Mouse (Mus musculus) testis, adult 2 months (tissue): ENCODE results near the gene Tbx3. TPM values are rescaled to one million over a fixed set of nuclear protein-coding genes. Genes with fewer than 3 reads are reported as not detected.

ENCODE experiments used
- H3K27ac ChIP-seq: fragments of 200-500 bp; 2 replicates; pipeline ENCODE4 v1.5.1; 2012; ENCODE audit warnings: low read depth, low read length; ENCODE audit not compliant: control insufficient read depth, insufficient read depth
- H3K27me3 ChIP-seq: fragments of 200-500 bp; 2 replicates; pipeline ENCODE4 v1.6.1; 2012; ENCODE audit warnings: mild to moderate bottlenecking, low read length, moderate library complexity; ENCODE audit not compliant: control insufficient read depth, insufficient read depth
- H3K36me3 ChIP-seq: fragments of 200-500 bp; 2 replicates; pipeline ENCODE4 v1.6.1; 2012; ENCODE audit warnings: mild to moderate bottlenecking, low read length; ENCODE audit not compliant: control insufficient read depth, insufficient read depth
- H3K4me1 ChIP-seq: fragments of 200-500 bp; 2 replicates; pipeline ENCODE4 v1.6.1; 2012; ENCODE audit warnings: low read length; ENCODE audit not compliant: control insufficient read depth, insufficient read depth
- H3K4me3 ChIP-seq: fragments of 200-500 bp; 2 replicates; pipeline ENCODE4 v1.5.1; 2012; ENCODE audit warnings: low read depth, mild to moderate bottlenecking, low read length, moderate library complexity, mixed read lengths; ENCODE audit not compliant: control insufficient read depth
- CTCF ChIP-seq: fragments of 200-500 bp; IDR thresholded peaks from 2 replicates; pipeline ENCODE4 v1.5.1; 2012; ENCODE audit warnings: low read depth, mild to moderate bottlenecking, inconsistent platforms, low read length, moderate library complexity; ENCODE audit not compliant: control insufficient read depth, insufficient read depth, insufficient replicate concordance
- POLR2A ChIP-seq: fragments of 200-500 bp; IDR thresholded peaks from 2 replicates; pipeline ENCODE4 v1.6.1; 2012; ENCODE audit warnings: low read depth, mild to moderate bottlenecking, inconsistent platforms, low read length, moderate library complexity; ENCODE audit not compliant: control insufficient read depth
- polyA plus RNA-seq: library from polyadenylated mRNA; depleted of rRNA; stranded (reverse); fragments of >200 nt; gene quantifications from 2 replicates; pipeline ENCODE4 v1.2.3, GENCODE M21; 2012

Tbx3 gene
- polyA plus RNA-seq, 1 experiment, result 0.52 TPM

DNA sequence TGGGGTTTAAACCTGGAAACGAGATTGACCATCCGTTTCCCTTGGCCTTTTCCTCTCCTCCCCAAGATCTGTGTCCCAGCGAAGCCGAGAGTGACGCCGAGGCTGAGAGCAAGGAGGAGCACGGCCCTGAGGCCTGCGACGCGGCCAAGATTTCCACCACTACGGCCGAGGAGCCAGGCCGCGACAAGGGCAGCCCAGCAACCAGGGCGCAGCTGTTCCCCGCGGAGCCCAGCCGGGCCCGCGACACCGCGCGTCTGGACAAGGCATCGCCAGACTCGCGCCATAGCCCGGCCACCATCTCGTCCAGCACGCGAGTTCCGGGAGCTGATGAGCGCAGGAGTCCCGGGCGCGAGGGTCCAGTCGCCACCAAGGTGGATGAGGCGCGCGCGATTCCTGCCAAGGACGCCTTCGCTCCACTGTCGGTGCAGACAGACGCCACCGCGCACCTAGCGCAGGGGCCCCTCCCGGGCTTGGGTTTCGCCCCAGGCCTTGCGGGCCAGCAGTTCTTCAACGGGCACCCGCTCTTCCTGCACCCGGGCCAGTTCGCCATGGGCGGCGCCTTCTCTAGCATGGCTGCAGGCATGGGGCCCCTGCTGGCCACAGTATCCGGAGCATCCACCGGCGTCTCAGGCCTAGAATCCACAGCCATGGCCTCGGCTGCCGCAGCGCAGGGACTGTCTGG is 10.0 kb downstream of the Tbx3 start:
- TF ChIP-seq POLR2A (no peak), CTCF (no peak)
- H3K36me3 ChIP-seq, result no peaks in the 10 kb centered on the region
- peaks cover 7% of the 10 kb centered on the region for H3K4me1 ChIP-seq

DNA sequence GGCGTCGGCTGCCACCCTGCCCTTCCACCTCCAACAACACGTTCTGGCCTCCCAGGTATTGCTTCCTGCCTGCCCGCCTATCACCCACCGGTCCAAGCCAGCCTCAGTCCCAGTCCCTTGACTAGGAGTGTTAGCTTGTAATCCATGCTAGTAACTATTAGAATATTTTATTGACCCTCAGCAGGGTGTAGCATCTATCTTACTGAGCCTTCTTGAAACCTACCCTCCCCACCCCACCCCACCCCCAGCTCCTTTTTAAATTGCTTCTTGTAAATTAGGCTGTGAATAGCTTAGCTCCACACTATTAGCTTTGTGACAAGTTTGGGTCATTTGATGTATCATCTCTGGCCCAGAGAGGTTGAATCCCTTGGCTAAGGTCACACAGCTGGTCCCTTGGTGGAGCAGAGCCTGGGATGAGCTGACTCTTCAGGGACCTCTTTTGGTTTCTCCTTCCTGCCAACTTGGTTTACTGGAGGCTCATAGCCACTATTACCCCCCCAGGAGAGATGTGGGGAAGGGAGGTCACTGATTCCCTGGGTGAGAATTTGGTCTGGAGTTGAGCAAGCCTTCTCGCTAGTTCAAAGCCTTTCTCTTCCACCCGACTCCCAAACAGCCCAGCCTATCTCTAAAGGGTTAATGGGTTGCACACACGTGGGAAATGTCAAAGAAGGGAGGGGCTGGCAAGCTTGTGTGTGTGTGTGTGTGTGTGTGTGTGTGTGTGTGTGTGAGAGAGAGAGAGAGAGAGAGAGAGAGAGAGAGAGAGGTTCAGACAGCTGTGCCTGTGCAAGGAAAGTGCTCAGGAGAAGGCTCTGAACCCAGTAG is 10.8 kb downstream of the Tbx3 start:
- Histone ChIP-seq H3K4me3 (no peak overlapping the region), H3K4me1 (peaks cover 7% of the 10 kb centered on the region), H3K27ac (no peak overlapping the region), H3K27me3 (peaks cover 3% of the 10 kb centered on the region), H3K36me3 (no peaks in the 10 kb centered on the region)
- no peak for TF ChIP-seq POLR2A
- TF ChIP-seq CTCF, result no peak

More for the DNA sequence above, 10.0 kb downstream of the Tbx3 start:
- Histone ChIP-seq H3K27ac (no peak overlapping the region), H3K27me3 (peaks cover 3% of the 10 kb centered on the region), H3K4me3 (peak overlapping the region; percentile 24)

DNA sequence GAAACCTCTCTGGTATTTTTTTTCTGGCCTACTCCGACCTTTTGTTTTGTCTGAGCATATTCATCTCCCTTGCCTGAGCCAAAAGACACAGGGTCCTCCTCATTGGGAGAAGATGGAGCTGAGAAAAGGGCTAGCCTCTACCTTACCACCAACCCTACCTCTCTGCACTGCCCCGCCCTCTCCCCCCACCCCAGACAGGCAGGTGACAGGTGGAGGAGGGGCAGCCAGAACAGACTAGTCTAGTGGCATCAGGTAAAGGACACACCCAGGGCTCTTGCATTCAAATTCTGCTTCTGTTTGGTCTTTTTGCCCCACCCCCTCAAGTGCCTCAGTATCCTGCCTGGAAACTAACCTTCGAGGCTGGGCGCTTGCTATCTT is 11.4 kb downstream of the Tbx3 start:
- Histone ChIP-seq H3K4me3 (no peak overlapping the region), H3K27ac (no peak overlapping the region), H3K4me1 (peaks cover 7% of the 10 kb centered on the region), H3K27me3 (peaks cover 4% of the 10 kb centered on the region), H3K36me3 (no peaks in the 10 kb centered on the region)
- TF ChIP-seq POLR2A, result no peak
- no peak for TF ChIP-seq CTCF

DNA sequence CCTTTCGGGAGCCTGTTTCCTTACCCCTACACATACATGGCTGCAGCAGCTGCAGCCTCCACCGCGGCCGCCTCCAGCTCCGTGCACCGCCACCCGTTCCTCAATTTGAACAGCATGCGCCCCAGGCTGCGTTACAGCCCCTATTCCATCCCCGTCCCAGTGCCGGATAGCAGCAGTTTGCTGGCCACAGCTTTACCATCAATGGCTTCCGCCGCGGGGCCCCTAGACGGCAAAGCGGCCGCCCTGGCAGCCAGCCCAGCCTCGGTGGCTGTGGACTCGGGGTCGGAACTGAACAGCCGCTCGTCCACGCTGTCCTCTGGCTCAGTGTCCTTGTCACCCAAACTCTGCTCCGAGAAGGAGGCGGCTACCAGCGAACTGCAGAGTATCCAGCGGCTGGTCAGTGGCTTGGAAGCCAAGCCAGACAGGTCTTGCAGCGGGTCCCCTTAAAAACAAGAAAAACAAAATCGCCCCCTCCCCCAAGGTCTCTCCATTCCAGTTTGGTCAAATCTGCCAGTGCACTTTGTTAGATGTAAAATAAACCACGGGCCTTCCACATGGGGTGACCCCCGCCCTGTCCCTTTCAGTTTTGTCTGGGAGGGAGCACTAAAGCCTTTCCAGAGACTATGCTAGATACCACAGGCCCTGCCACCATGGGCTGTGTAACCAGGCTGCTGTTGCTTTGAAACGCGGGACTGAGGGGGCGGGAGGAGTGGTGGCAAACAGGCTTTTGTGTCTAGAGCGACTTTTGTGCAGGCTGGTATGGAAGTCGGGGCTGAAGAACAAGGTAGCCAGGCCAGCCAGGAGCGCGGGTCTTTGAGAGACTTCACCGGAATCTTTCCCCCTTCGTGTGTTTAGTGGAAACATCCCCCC is 12.4 kb downstream of the Tbx3 start:
- H3K27ac ChIP-seq, result no peak overlapping the region
- H3K27me3 ChIP-seq, result peaks cover 7% of the 10 kb centered on the region
- H3K4me1 ChIP-seq, result peaks cover 11% of the 10 kb centered on the region
- TF ChIP-seq CTCF, result no peak
- TF ChIP-seq POLR2A, result no peak
- no peaks in the 10 kb centered on the region for H3K36me3 ChIP-seq
- no peak overlapping the region for H3K4me3 ChIP-seq

DNA sequence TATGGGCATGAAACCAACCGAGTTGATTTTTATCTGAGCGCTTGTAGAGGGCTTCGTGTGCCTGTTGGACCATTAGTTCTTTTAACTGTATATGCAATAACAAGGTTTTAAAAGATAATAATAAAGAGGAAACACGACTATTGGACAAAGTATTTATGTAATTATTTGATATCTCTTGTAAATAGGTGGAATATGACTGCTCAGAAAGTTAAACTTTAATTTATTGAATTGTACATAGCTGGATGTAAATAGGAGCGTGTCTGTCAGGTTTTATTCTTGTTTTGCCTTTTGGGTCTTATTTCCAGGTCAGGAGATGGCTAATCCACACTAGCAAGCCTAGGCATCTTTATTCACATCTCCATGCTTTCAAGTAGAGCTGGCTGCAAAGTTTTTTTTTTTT is 13.4 kb downstream of the Tbx3 start:
- Histone ChIP-seq H3K27me3 (peaks cover 7% of the 10 kb centered on the region), H3K27ac (no peak overlapping the region), H3K4me3 (no peak overlapping the region), H3K36me3 (no peaks in the 10 kb centered on the region), H3K4me1 (peaks cover 11% of the 10 kb centered on the region)
- TF ChIP-seq CTCF, result no peak
- no peak for TF ChIP-seq POLR2A

DNA sequence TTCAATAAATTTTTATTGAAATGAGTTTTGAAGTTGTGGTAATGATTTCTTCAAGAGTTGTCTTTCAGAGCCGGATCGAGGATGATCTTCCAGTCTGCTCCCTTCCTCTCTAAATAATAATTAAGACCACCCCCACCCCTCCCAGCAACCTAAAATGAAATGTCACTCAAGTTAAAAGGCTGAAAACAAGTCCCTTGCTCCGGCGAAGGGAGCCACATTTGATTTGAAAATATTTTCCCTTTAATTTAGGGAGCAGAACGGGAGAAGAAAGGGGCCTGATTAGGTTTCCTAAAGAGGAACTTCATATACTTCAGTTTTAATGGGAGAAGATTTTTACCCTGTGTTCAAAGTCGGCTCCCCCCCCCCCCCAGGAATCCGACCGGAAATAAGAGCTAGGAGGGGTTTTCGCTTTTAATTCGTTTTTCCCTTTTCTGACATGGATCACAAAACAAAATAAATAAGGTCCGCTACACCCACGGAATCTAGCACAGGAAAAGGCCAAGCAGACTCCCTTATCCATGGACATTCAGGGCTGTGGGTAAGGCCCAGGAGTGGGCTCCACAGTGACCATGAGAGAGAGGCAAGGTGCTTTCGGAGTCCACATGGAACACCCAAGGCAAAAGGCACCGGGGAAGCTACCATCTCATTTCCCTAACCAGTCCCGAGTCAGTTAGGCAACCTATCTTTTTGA is 14.4 kb downstream of the Tbx3 start:
- TF ChIP-seq POLR2A (no peak), CTCF (no peak)
- peaks cover 11% of the 10 kb centered on the region for H3K4me1 ChIP-seq
- peaks cover 7% of the 10 kb centered on the region for H3K27me3 ChIP-seq
- H3K27ac ChIP-seq, result no peak overlapping the region
- H3K36me3 ChIP-seq, result no peaks in the 10 kb centered on the region
- H3K4me3 ChIP-seq, result no peak overlapping the region
